Mouse (Mus musculus) CH12.LX (cell line): ENCODE measurements around the gene Pip5k1c.
A peak's percentile ranks its signal among the peaks of the same experiment; 100 is the strongest.

ENCODE experiments used
- CHD1 ChIP-seq: IDR thresholded peaks from 2 replicates; pipeline ENCODE4 v1.6.1; 2012; ENCODE audit warnings: low read depth, low read length, improper control_type of control experiment, inconsistent platforms
- CTCF ChIP-seq, 2 experiments: IDR thresholded peaks in 1 of 2; conservative IDR thresholded peaks in 1 of 2; 2 replicates each; pipeline ENCODE4 v1.5.1; 2011 to 2012; ENCODE audit warnings: low read depth in 2 of 2, low read length in 2 of 2, improper control_type of control experiment in 1 of 2, inconsistent platforms in 1 of 2, mild to moderate bottlenecking in 1 of 2, moderate library complexity in 1 of 2
- EP300 ChIP-seq: IDR thresholded peaks from 2 replicates; pipeline ENCODE4 v1.6.1; 2011; ENCODE audit warnings: low read length, improper control_type of control experiment
- ETS1 ChIP-seq: conservative IDR thresholded peaks from 2 replicates; pipeline ENCODE4 v1.6.1; 2012; ENCODE audit warnings: low read depth, mild to moderate bottlenecking, inconsistent platforms, low read length, improper control_type of control experiment, moderate library complexity
- MAZ ChIP-seq: IDR thresholded peaks from 2 replicates; pipeline ENCODE4 v1.6.1; 2012; ENCODE audit warnings: low read depth, mild to moderate bottlenecking, inconsistent platforms, low read length, improper control_type of control experiment, moderate library complexity
- NELFE ChIP-seq: IDR thresholded peaks from 2 replicates; pipeline ENCODE4 v1.6.1; 2011; ENCODE audit warnings: low read depth, low read length, improper control_type of control experiment
- POLR2A ChIP-seq: IDR thresholded peaks from 2 replicates; pipeline ENCODE4 v1.6.1; 2011; ENCODE audit warnings: low read depth, mild to moderate bottlenecking, improper control_type of control experiment, low read length
- RCOR1 ChIP-seq: conservative IDR thresholded peaks from 2 replicates; pipeline ENCODE4 v1.6.1; 2012; ENCODE audit warnings: low read depth, mild to moderate bottlenecking, inconsistent platforms, low read length, improper control_type of control experiment
- TCF12 ChIP-seq: IDR thresholded peaks from 2 replicates; pipeline ENCODE4 v1.6.1; 2014; ENCODE audit warnings: low read depth, mild to moderate bottlenecking, inconsistent platforms, low read length, improper control_type of control experiment
- ZC3H11A ChIP-seq: IDR thresholded peaks from 2 replicates; pipeline ENCODE4 v1.6.1; 2012; ENCODE audit warnings: low read depth, mild to moderate bottlenecking, inconsistent platforms, low read length, improper control_type of control experiment
- ZKSCAN1 ChIP-seq: IDR thresholded peaks from 2 replicates; pipeline ENCODE4 v1.6.1; 2012; ENCODE audit warnings: low read depth, inconsistent platforms, low read length, improper control_type of control experiment, borderline replicate concordance

DNA sequence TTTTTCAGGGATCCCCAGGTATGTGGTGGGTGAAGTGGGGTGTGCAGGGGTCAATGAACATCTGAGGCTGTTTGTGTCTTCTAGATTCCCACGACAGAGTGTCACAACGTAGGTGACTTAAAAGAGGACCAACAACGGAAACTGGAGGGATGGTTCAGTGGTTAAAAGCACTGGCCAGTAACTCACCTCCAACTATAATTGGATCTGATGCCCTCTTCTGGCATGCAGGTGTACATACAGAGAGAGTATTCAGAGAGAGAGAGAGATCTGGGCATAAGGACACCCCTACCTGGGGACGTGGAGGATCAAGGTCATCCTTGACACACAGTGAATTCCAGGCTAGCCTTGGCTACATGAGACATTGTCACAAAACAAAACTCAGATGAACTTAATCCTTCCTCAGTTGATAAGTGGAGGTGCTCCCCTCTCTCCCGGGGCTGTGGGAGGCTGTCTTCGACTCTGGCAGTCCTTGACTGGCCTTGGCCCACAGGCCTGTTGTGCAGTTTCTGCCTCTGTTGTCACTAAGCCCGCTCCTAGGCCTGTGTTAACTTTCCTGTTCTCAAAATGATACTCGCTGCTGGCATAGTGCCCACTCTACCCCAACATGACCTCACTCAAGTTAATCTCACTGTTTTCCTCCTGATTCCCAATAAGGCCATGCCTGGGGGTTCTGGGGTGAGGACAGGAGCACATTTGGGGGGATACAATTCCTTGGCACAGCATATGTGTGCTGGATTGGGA is 51.8 kb downstream of the Pip5k1c start:
- TF ChIP-seq CTCF (conservative IDR thresholded peaks at IDR 0.05 in 1 of 2, IDR thresholded peaks at IDR 0.05 in 1 of 2; ENCODE audit: low read depth in 2 of 2, low read length in 2 of 2) (peak; percentile 13 to 63; a peak in 2 of 4 replicates), ETS1 (no peak), POLR2A (no peak), CHD1 (no peak), ZC3H11A (no peak), EP300 (no peak), ZKSCAN1 (no peak), MAZ (no peak), TCF12 (no peak), NELFE (no peak), RCOR1 (no peak)
